In genomic region chr5:27604132-27604531, GRCm38 (mm10) we compare ENCODE assay signal across 22 mouse cellular contexts.
"Had no signal": no experiment of that assay in that cellular context is flagged by ENCODE, and none has a peak within 500 bp of the region (broad histone marks: within the 10 kb centered on the region; RNA-seq: fewer than 3 reads in every experiment).

No protein-coding gene starts in this region.

- H3K4me3 ChIP-seq: kidney, embryonic 15.5 days; limb, embryonic 10.5 days; limb, embryonic 13.5 days; liver, embryonic 12.5 days; liver, embryonic 15.5 days; lung, embryonic 15.5 days; megakaryocyte, embryonic 14.5 days; midbrain, embryonic 10.5 days had no signal

- H3K27ac ChIP-seq: kidney, embryonic 15.5 days; limb, embryonic 10.5 days; limb, embryonic 13.5 days; liver, embryonic 12.5 days; liver, embryonic 15.5 days; lung, embryonic 15.5 days; midbrain, embryonic 10.5 days; stomach, postnatal 0 days had no signal

- DNase-seq: kidney, adult 11 months; kidney, adult 8-10 months; kidney, postnatal 10 days; kidney, postnatal 36 days; liver; lung, adult 18-20 months; lung, postnatal 10 days; lung, postnatal 36 days; midbrain, embryonic 14.5 days; right cerebral cortex, adult 18-20 months; right cerebral cortex, postnatal 14 days; right cerebral cortex, postnatal 4 days; thymus, postnatal 36 days had no signal

- H3K4me1 ChIP-seq: kidney, embryonic 15.5 days; limb, embryonic 10.5 days; limb, embryonic 13.5 days; liver, embryonic 12.5 days; liver, embryonic 15.5 days; lung, embryonic 15.5 days; megakaryocyte, embryonic 14.5 days; midbrain, embryonic 10.5 days had no signal

- ATAC-seq: liver, embryonic 12.5 days had no signal

- H3K4me2 ChIP-seq: kidney, embryonic 15.5 days; limb, embryonic 13.5 days; liver, embryonic 12.5 days; liver, embryonic 15.5 days; lung, embryonic 15.5 days had no signal

- H3K27me3 ChIP-seq: kidney, embryonic 15.5 days; limb, embryonic 13.5 days; liver, embryonic 12.5 days; liver, embryonic 15.5 days; lung, embryonic 15.5 days; megakaryocyte, embryonic 14.5 days had no signal

- H3K9ac ChIP-seq: kidney, embryonic 15.5 days; limb, embryonic 13.5 days; liver, embryonic 12.5 days; liver, embryonic 15.5 days; lung, embryonic 15.5 days had no signal

- H3K9me3 ChIP-seq: kidney, embryonic 15.5 days; limb, embryonic 10.5 days; limb, embryonic 13.5 days; liver, embryonic 12.5 days; liver, embryonic 15.5 days; lung, embryonic 15.5 days; megakaryocyte, embryonic 14.5 days; midbrain, embryonic 10.5 days had no signal

- H3K36me3 ChIP-seq: kidney, embryonic 15.5 days; limb, embryonic 10.5 days; limb, embryonic 13.5 days; liver, embryonic 12.5 days; liver, embryonic 15.5 days; lung, embryonic 15.5 days; midbrain, embryonic 10.5 days had no signal
